Mouse (Mus musculus): ENCODE data around the gene Inpp5d. TPM values are rescaled to one million over a fixed set of nuclear protein-coding genes. Genes with fewer than 3 reads are reported as not detected.
A peak's percentile ranks its signal among the peaks of the same experiment; 100 is the strongest.

Gene Inpp5d
- total and polyA plus RNA-seq, 2 experiments from 2014 or later, result 3.0 to 25.4 TPM

- H3K9ac ChIP-seq, result no peak overlapping the region
- H3K27ac ChIP-seq (ENCODE audit: low read depth, low read length), result no peak overlapping the region
- H3K4me3 ChIP-seq (ENCODE audit: low read depth, low read length), result no peak overlapping the region
- WGBS, result 88% methylated on average over 7 of the region's 7 CpGs
- no peaks in the 10 kb centered on the region for H3K9me3 ChIP-seq (ENCODE audit: low read length)
- ATAC-seq (no peak), DNase-seq (no peak)
- no peaks in the 10 kb centered on the region for H3K36me3 ChIP-seq (ENCODE audit: insufficient read depth)
- no peaks in the 10 kb centered on the region for H3K4me1 ChIP-seq (ENCODE audit: insufficient read depth)
- TF ChIP-seq CTCF (IDR thresholded peaks at IDR 0.05; ENCODE audit: low read depth), result no peak
- no peak overlapping the region for H3K4me2 ChIP-seq (ENCODE audit: low read depth)
- H3K27me3 ChIP-seq (ENCODE audit: insufficient read depth, low read length), result no peaks in the 10 kb centered on the region
These were observed 30.9 kb upstream of the Inpp5d start for GRCm38 (mm10) chr1:87589162-87589561.

GRCm38 (mm10) chr1:87589980-87590379 is 30.1 kb upstream of the Inpp5d start:
- Histone ChIP-seq H3K4me3 (ENCODE audit: low read depth, low read length) (no peak overlapping the region), H3K9ac (no peak overlapping the region), H3K9me3 (ENCODE audit: low read length) (no peaks in the 10 kb centered on the region), H3K4me2 (ENCODE audit: low read depth) (no peak overlapping the region), H3K27ac (ENCODE audit: low read depth, low read length) (no peak overlapping the region), H3K36me3 (ENCODE audit: insufficient read depth) (no peaks in the 10 kb centered on the region), H3K27me3 (ENCODE audit: insufficient read depth, low read length) (no peaks in the 10 kb centered on the region), H3K4me1 (ENCODE audit: insufficient read depth) (no peaks in the 10 kb centered on the region)
- no peak for TF ChIP-seq CTCF (IDR thresholded peaks at IDR 0.05; ENCODE audit: low read depth)
- no peak for ATAC-seq
- WGBS, result 92% methylated on average over 8 of the region's 8 CpGs
- no peak for DNase-seq

GRCm38 (mm10) chr1:87594261-87594660 is 25.9 kb upstream of the Inpp5d start:
- Histone ChIP-seq H3K4me1 (ENCODE audit: insufficient read depth) (no peaks in the 10 kb centered on the region), H3K27me3 (ENCODE audit: insufficient read depth, low read length) (no peaks in the 10 kb centered on the region), H3K4me3 (ENCODE audit: low read depth, low read length) (no peak overlapping the region), H3K9ac (no peak overlapping the region), H3K9me3 (ENCODE audit: low read length) (no peaks in the 10 kb centered on the region), H3K36me3 (ENCODE audit: insufficient read depth) (no peaks in the 10 kb centered on the region), H3K4me2 (ENCODE audit: low read depth) (no peak overlapping the region), H3K27ac (ENCODE audit: low read depth, low read length) (no peak overlapping the region)
- peak; percentile 11 for DNase-seq
- ATAC-seq, result no peak
- 63% methylated on average over 3 of the region's 3 CpGs for WGBS
- TF ChIP-seq CTCF (IDR thresholded peaks at IDR 0.05; ENCODE audit: low read depth), result no peak

GRCm38 (mm10) chr1:87594671-87595070 is 25.4 kb upstream of the Inpp5d start:
- Histone ChIP-seq H3K9me3 (ENCODE audit: low read length) (no peaks in the 10 kb centered on the region), H3K9ac (no peak overlapping the region), H3K36me3 (ENCODE audit: insufficient read depth) (no peaks in the 10 kb centered on the region), H3K27me3 (ENCODE audit: insufficient read depth, low read length) (no peaks in the 10 kb centered on the region), H3K4me1 (ENCODE audit: insufficient read depth) (no peaks in the 10 kb centered on the region), H3K27ac (ENCODE audit: low read depth, low read length) (no peak overlapping the region), H3K4me3 (ENCODE audit: low read depth, low read length) (no peak overlapping the region), H3K4me2 (ENCODE audit: low read depth) (no peak overlapping the region)
- no peak for ATAC-seq
- DNase-seq, result no peak
- WGBS, result 95% methylated on average over 10 of the region's 10 CpGs
- TF ChIP-seq CTCF (IDR thresholded peaks at IDR 0.05; ENCODE audit: low read depth), result no peak

- H3K4me1 ChIP-seq (ENCODE audit: insufficient read depth), result no peaks in the 10 kb centered on the region
- H3K4me3 ChIP-seq (ENCODE audit: low read depth, low read length), result no peak overlapping the region
- H3K27ac ChIP-seq (ENCODE audit: low read depth, low read length), result no peak overlapping the region
- no peak for ATAC-seq
- WGBS, result 78% methylated on average over 7 of the region's 7 CpGs
- H3K9ac ChIP-seq, result no peak overlapping the region
- H3K4me2 ChIP-seq (ENCODE audit: low read depth), result no peak overlapping the region
- H3K36me3 ChIP-seq (ENCODE audit: insufficient read depth), result no peaks in the 10 kb centered on the region
- no peak for TF ChIP-seq CTCF (IDR thresholded peaks at IDR 0.05; ENCODE audit: low read depth)
- no peaks in the 10 kb centered on the region for H3K27me3 ChIP-seq (ENCODE audit: insufficient read depth, low read length)
- DNase-seq, result no peak
- no peaks in the 10 kb centered on the region for H3K9me3 ChIP-seq (ENCODE audit: low read length)
These were observed 19.6 kb upstream of the Inpp5d start for GRCm38 (mm10) chr1:87600533-87600932.

- Histone ChIP-seq H3K36me3 (ENCODE audit: insufficient read depth) (no peaks in the 10 kb centered on the region), H3K4me2 (ENCODE audit: low read depth) (no peak overlapping the region), H3K4me3 (ENCODE audit: low read depth, low read length) (no peak overlapping the region), H3K27ac (ENCODE audit: low read depth, low read length) (no peak overlapping the region), H3K9me3 (ENCODE audit: low read length) (no peaks in the 10 kb centered on the region), H3K27me3 (ENCODE audit: insufficient read depth, low read length) (no peaks in the 10 kb centered on the region), H3K4me1 (ENCODE audit: insufficient read depth) (no peaks in the 10 kb centered on the region), H3K9ac (no peak overlapping the region)
- no peak for TF ChIP-seq CTCF (IDR thresholded peaks at IDR 0.05; ENCODE audit: low read depth)
- no peak for DNase-seq
- no peak for ATAC-seq
- WGBS, result 73% methylated on average over 2 of the region's 2 CpGs
These were observed 18.3 kb upstream of the Inpp5d start for GRCm38 (mm10) chr1:87601801-87602200.

GRCm38 (mm10) chr1:87603389-87603788 is 16.7 kb upstream of the Inpp5d start:
- WGBS, result 85% methylated on average over 5 of the region's 5 CpGs
- no peak for ATAC-seq
- Histone ChIP-seq H3K4me3 (ENCODE audit: low read depth, low read length) (no peak overlapping the region), H3K9ac (no peak overlapping the region), H3K27ac (ENCODE audit: low read depth, low read length) (no peak overlapping the region), H3K9me3 (ENCODE audit: low read length) (no peaks in the 10 kb centered on the region), H3K36me3 (ENCODE audit: insufficient read depth) (no peaks in the 10 kb centered on the region), H3K4me1 (ENCODE audit: insufficient read depth) (no peaks in the 10 kb centered on the region), H3K27me3 (ENCODE audit: insufficient read depth, low read length) (no peaks in the 10 kb centered on the region), H3K4me2 (ENCODE audit: low read depth) (no peak overlapping the region)
- DNase-seq, result no peak
- no peak for TF ChIP-seq CTCF (IDR thresholded peaks at IDR 0.05; ENCODE audit: low read depth)

- H3K4me2 ChIP-seq (ENCODE audit: low read depth), result no peak overlapping the region
- H3K36me3 ChIP-seq (ENCODE audit: insufficient read depth), result no peaks in the 10 kb centered on the region
- no peak overlapping the region for H3K4me3 ChIP-seq (ENCODE audit: low read depth, low read length)
- H3K4me1 ChIP-seq (ENCODE audit: insufficient read depth), result no peaks in the 10 kb centered on the region
- H3K27ac ChIP-seq (ENCODE audit: low read depth, low read length), result no peak overlapping the region
- 96% methylated on average over 2 of the region's 2 CpGs for WGBS
- DNase-seq, result no peak
- ATAC-seq, result no peak
- H3K9ac ChIP-seq, result no peak overlapping the region
- H3K9me3 ChIP-seq (ENCODE audit: low read length), result no peaks in the 10 kb centered on the region
- no peak for TF ChIP-seq CTCF (IDR thresholded peaks at IDR 0.05; ENCODE audit: low read depth)
- H3K27me3 ChIP-seq (ENCODE audit: insufficient read depth, low read length), result no peaks in the 10 kb centered on the region
These were observed 14.8 kb upstream of the Inpp5d start for GRCm38 (mm10) chr1:87605296-87605695.
